Mouse (Mus musculus) heart, embryonic 16.5 days (tissue): Measurements from ENCODE around the gene Olfr1506. TPM values are rescaled to one million over a fixed set of nuclear protein-coding genes. Genes with fewer than 3 reads are reported as not detected.
"Not testable (repeated sequence)": the region's sequence is repeated elsewhere in the genome, so short reads cannot be mapped to it uniquely, and the experiment has no call there.

Source experiments
- ATAC-seq: fragments of 200-750 bp; cut with Nextera tagmentation; replicated peaks from 2 replicates; pipeline ENCODE4 v1.8.0; 2017; ENCODE audit warnings: moderate number of reproducible peaks; ENCODE audit not compliant: insufficient read depth, low FRiP score; ENCODE audit errors: extremely low read depth
- H3K27ac ChIP-seq: fragments of 300-500 bp; sonication (generic); 2 replicates; pipeline ENCODE4 v1.5.1; 2014; ENCODE audit warnings: mild to moderate bottlenecking, low read length, control low read depth, moderate library complexity
- H3K27me3 ChIP-seq: fragments of 300-500 bp; sonication (generic); 2 replicates; pipeline ENCODE4 v1.6.1; 2014; ENCODE audit warnings: low read length, mixed read lengths; ENCODE audit not compliant: control insufficient read depth, insufficient read depth
- H3K36me3 ChIP-seq: fragments of 300-500 bp; sonication (generic); 2 replicates; pipeline ENCODE4 v1.6.1; 2014; ENCODE audit not compliant: control insufficient read depth, insufficient read depth
- H3K4me1 ChIP-seq: fragments of 300-500 bp; sonication (generic); 2 replicates; pipeline ENCODE4 v1.6.1; 2014; ENCODE audit warnings: low read length, mixed read lengths; ENCODE audit not compliant: control insufficient read depth, insufficient read depth
- H3K4me2 ChIP-seq: fragments of 300-500 bp; sonication (generic); 2 replicates; pipeline ENCODE4 v1.6.1; 2014; ENCODE audit warnings: low read depth, mild to moderate bottlenecking, control low read depth, low read length
- H3K4me3 ChIP-seq: fragments of 300-500 bp; sonication (generic); 2 replicates; pipeline ENCODE4 v1.5.1; 2014; ENCODE audit warnings: mild to moderate bottlenecking, control low read depth, low read length
- H3K9ac ChIP-seq: fragments of 300-500 bp; sonication (generic); 2 replicates; pipeline ENCODE4 v1.6.1; 2014; ENCODE audit warnings: low read length, control low read depth
- H3K9me3 ChIP-seq: fragments of 300-500 bp; sonication (generic); replicated peaks from 2 replicates; pipeline ENCODE4 v1.6.1; 2016; ENCODE audit warnings: low read length; ENCODE audit not compliant: control insufficient read depth
- WGBS: fragments of 180-500 bp; shearing (Covaris S2); extraction: QIAGEN DNeasy Blood & Tissue Kit; methylation state at CpG from one replicate; pipeline ENCODE4 v1.1.7; 2014; 5-methylcytosine and 5-hydroxymethylcytosine counted together
- polyA plus RNA-seq: library from polyadenylated mRNA; unstranded; fragments of >200 nt; fragmentation: Nextera tagmentation; extraction: Ambion mirVana; gene quantifications from 2 replicates; pipeline ENCODE4 v1.2.1, GENCODE M21; 2015

Olfr1506 gene
- polyA plus RNA-seq, result not detected in 2 replicates

- not testable (repeated sequence) for ATAC-seq, H3K9ac ChIP-seq, H3K36me3 ChIP-seq, H3K27me3 ChIP-seq, H3K27ac ChIP-seq, H3K4me3 ChIP-seq, H3K4me2 ChIP-seq, H3K9me3 ChIP-seq, H3K4me1 ChIP-seq
- no CpG with 5 or more reads among the region's 6 CpGs for WGBS
Observed at GRCm38 (mm10) chr2:90224393-90224792, at the start of gene Olfr1506. Gene Olfr1506 (minus strand): TSS chr2:90224493.

GRCm38 (mm10) chr2:90270932-90271331, 46.6 kb upstream of the Olfr1506 start, which contains the start of gene Olfr1271:
Gene Olfr1271 (minus strand): TSS chr2:90271032.
- Histone ChIP-seq H3K9me3 (no peaks in the 10 kb centered on the region), H3K9ac (no peak within 1 kb of the TSS), H3K4me1 (no peaks in the 10 kb centered on the region), H3K4me3 (no peak within 1 kb of the TSS), H3K4me2 (no peak within 1 kb of the TSS), H3K27me3 (no peaks in the 10 kb centered on the region), H3K36me3 (no peaks in the 10 kb centered on the region), H3K27ac (no peak within 1 kb of the TSS)
- no peak for ATAC-seq
- 86% methylated on average over 2 of the region's 2 CpGs for WGBS

DNA sequence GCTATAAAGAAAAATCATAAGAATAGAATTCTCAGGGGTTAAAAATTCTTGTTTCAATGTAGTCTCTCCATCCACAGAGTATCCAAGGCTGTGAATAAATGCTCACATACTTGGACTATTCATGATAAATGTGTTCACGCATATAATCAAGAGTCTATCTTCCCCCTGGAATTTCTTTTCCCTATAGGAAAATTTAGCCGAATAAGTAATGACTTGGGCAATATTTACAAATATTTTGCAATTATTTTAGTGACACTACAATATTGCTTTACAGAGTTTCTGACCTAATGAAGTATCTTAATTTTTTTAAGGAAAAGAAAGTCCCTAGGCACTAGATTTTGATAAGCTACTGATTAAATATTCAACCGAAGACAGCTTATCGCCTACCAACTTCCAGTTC, 33.2 kb upstream of the Olfr1506 start, which contains the start of gene Olfr142:
Gene Olfr142, minus strand, starts transcription at position 101 of the 400 bp plus-strand sequence.
- Histone ChIP-seq H3K9me3 (no peaks in the 10 kb centered on the region), H3K27me3 (no peaks in the 10 kb centered on the region), H3K4me1 (no peaks in the 10 kb centered on the region), H3K9ac (no peak within 1 kb of the TSS), H3K36me3 (no peaks in the 10 kb centered on the region), H3K4me2 (no peak within 1 kb of the TSS), H3K4me3 (no peak within 1 kb of the TSS), H3K27ac (no peak within 1 kb of the TSS)
- ATAC-seq, result no peak
- WGBS, result 85% methylated on average over 4 of the region's 4 CpGs

GRCm38 (mm10) chr2:90199606-90200005, 24.7 kb downstream of the Olfr1506 start:
- H3K27me3 ChIP-seq, H3K9ac ChIP-seq, H3K4me1 ChIP-seq, H3K27ac ChIP-seq, ATAC-seq, H3K9me3 ChIP-seq, H3K4me3 ChIP-seq, H3K4me2 ChIP-seq, H3K36me3 ChIP-seq: not testable (repeated sequence)
- WGBS, result no CpG with 5 or more reads among the region's 4 CpGs

DNA sequence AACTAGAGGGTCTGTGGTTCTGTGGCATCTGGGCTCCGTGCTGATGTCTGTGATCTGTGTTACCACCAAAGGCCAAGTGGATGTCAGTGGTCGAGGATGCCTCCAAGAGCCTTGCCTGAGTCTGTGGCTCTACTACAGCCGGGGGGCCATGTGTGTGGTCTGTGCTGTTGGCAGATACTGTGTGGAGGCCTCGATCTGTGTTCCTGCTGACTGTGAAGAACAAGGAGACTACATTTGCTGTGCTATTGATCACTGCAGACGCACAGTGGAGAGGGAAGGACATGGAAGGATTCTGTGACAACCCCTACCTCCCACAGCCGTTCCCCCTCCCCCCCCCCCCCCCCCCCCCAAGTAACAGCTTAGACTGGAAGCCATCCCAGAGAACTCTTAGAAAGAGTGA, 29.0 kb downstream of the Olfr1506 start:
- not testable (repeated sequence) for H3K4me2 ChIP-seq, H3K36me3 ChIP-seq, H3K4me3 ChIP-seq, H3K4me1 ChIP-seq, H3K9me3 ChIP-seq, ATAC-seq, H3K9ac ChIP-seq, H3K27me3 ChIP-seq, H3K27ac ChIP-seq
- WGBS, result no CpG with 5 or more reads among the region's 6 CpGs

- not testable (repeated sequence) for ATAC-seq, H3K27ac ChIP-seq, H3K9ac ChIP-seq, H3K4me3 ChIP-seq, H3K4me2 ChIP-seq, H3K4me1 ChIP-seq, H3K9me3 ChIP-seq, H3K36me3 ChIP-seq, H3K27me3 ChIP-seq
- WGBS, result no CpG with 5 or more reads among the region's 3 CpGs
Observed at GRCm38 (mm10) chr2:90194750-90195149, 29.5 kb downstream of the Olfr1506 start.

DNA sequence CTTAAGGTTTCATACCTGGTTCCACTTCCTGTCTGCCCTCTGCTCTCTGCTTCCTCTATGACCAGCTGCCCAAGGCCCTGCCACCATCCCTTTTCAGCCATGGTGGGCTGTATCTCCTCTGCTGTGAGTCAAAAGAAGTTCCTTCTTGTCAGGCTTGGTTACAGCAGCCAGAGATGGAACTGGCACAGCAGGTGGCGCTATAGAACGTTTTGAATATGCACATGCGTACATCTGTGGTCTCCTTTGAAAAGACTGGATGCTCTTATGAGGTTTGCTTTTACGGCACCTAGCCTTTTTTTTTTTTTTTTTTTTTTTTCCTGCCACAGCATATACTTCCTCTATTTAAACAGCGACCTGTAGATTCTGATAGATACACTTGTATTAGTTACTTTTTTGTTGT, 37.2 kb downstream of the Olfr1506 start:
- not testable (repeated sequence) for H3K9me3 ChIP-seq, H3K9ac ChIP-seq, H3K36me3 ChIP-seq, H3K4me3 ChIP-seq, H3K4me2 ChIP-seq, H3K27ac ChIP-seq, H3K27me3 ChIP-seq, H3K4me1 ChIP-seq, ATAC-seq
- WGBS, result no CpG with 5 or more reads among the region's 5 CpGs

- not testable (repeated sequence) for H3K4me2 ChIP-seq, H3K36me3 ChIP-seq, H3K9me3 ChIP-seq, H3K9ac ChIP-seq, H3K27me3 ChIP-seq, H3K27ac ChIP-seq, H3K4me3 ChIP-seq, H3K4me1 ChIP-seq, ATAC-seq
- WGBS, result no CpG with 5 or more reads among the region's 4 CpGs
Observed at GRCm38 (mm10) chr2:90186082-90186481, 38.2 kb downstream of the Olfr1506 start.
